Comparison of ENCODE assay signal across 8 mouse cellular contexts in genomic region chr9:97019231-97019630, GRCm38 (mm10). TPM values are rescaled to one million over a fixed set of nuclear protein-coding genes. Genes with fewer than 3 reads are reported as not detected.
DNase-seq lines count a peak whose midpoint lies in the region; ATAC-seq lines count a peak whose summit lies in the region.

No protein-coding gene starts in this region.

- peaks cover 24% of the 10 kb centered on the region for H3K4me1 ChIP-seq in lung, embryonic 16.5 days (replicated peaks; ENCODE audit: control insufficient read depth, insufficient read depth, low read length)
- peaks cover 11% of the 10 kb centered on the region for H3K4me1 ChIP-seq in forebrain, embryonic 11.5 days (replicated peaks; ENCODE audit: control insufficient read depth, insufficient read depth, low read length)
- peaks cover 52% of the 10 kb centered on the region for H3K4me1 ChIP-seq in limb, embryonic 10.5 days
- H3K4me1 ChIP-seq in stomach, embryonic 14.5 days (ENCODE audit: control insufficient read depth, insufficient read depth, low read length) = peaks cover 11% of the 10 kb centered on the region; the same call in 1 of the 2 replicates

- H3K36me3 ChIP-seq in lung, embryonic 16.5 days (ENCODE audit: control insufficient read depth, insufficient read depth, low read length) = no peaks in the 10 kb centered on the region
- no peaks in the 10 kb centered on the region for H3K36me3 ChIP-seq in forebrain, embryonic 11.5 days (ENCODE audit: control insufficient read depth, insufficient read depth, low read length)
- H3K36me3 ChIP-seq in limb, embryonic 10.5 days = peaks cover 6% of the 10 kb centered on the region; the same call in 1 of the 2 replicates
- no peaks in the 10 kb centered on the region for H3K36me3 ChIP-seq in stomach, embryonic 14.5 days (ENCODE audit: control insufficient read depth, insufficient read depth, low read length)

- peak overlapping the region; percentile 93 for H3K4me2 ChIP-seq in lung, embryonic 16.5 days (ENCODE audit: low read depth, low read length)
- peak overlapping the region; percentile 69 for H3K4me2 ChIP-seq in forebrain, embryonic 11.5 days (ENCODE audit: low read depth, low read length, severe bottlenecking)
- H3K4me2 ChIP-seq in stomach, embryonic 14.5 days (replicated peaks; ENCODE audit: low read depth, low read length) = peak overlapping the region; percentile 93

- 3% methylated on average over 11 of the region's 11 CpGs for WGBS in lung, embryonic 16.5 days
- under 1% methylated on average over 11 of the region's 11 CpGs for WGBS in forebrain, embryonic 11.5 days
- WGBS in limb, embryonic 10.5 days = 2% methylated on average over 11 of the region's 11 CpGs
- 2% methylated on average over 11 of the region's 11 CpGs for WGBS in stomach, embryonic 14.5 days

- H3K4me3 ChIP-seq in lung, embryonic 16.5 days (ENCODE audit: low read length) = peak overlapping the region; percentile 62
- peak overlapping the region; percentile 72 for H3K4me3 ChIP-seq in forebrain, embryonic 11.5 days (ENCODE audit: low read depth, low read length)
- peak overlapping the region; percentile 82 for H3K4me3 ChIP-seq in limb, embryonic 10.5 days
- peak overlapping the region; percentile 69 for H3K4me3 ChIP-seq in stomach, embryonic 14.5 days (ENCODE audit: low read depth, low read length)

- no peak for DNase-seq in lung, adult 18-20 months
- DNase-seq in forebrain, embryonic 11.5 days (ENCODE audit: low spot score) = peak; percentile 66
- no peak for DNase-seq in limb, embryonic 10.5 days (ENCODE audit: low spot score)
- no peak for DNase-seq in T-cell, adult 2 months (ENCODE audit: low spot score)
- DNase-seq in c-Kit-positive CD71-positive TER-119-positive erythroid progenitor cells, embryonic 14.5 days (ENCODE audit: low spot score) = no peak

- no peak for ATAC-seq in lung, embryonic 16.5 days (ENCODE audit: low read depth)
- peak; percentile 42 for ATAC-seq in forebrain, embryonic 11.5 days (replicated peaks; ENCODE audit: low FRiP score)
- ATAC-seq in stomach, embryonic 14.5 days (ENCODE audit: insufficient number of reproducible peaks, insufficient read depth, low FRiP score, low read depth) = 0 out of 2 replicates have a peak, but pooled peaks have one; percentile 1
- no peak for ATAC-seq in frontal cortex, adult (ENCODE audit: low TSS enrichment)

- peaks cover 7% of the 10 kb centered on the region; the same call in 1 of the 2 replicates for H3K27me3 ChIP-seq in lung, embryonic 16.5 days (ENCODE audit: control insufficient read depth, insufficient read depth, low read depth, low read length)
- no peaks in the 10 kb centered on the region for H3K27me3 ChIP-seq in forebrain, embryonic 11.5 days (ENCODE audit: control insufficient read depth, insufficient read depth, low read length)
- peaks cover 22% of the 10 kb centered on the region for H3K27me3 ChIP-seq in limb, embryonic 10.5 days (ENCODE audit: low read depth, poor library complexity, severe bottlenecking)
- no peaks in the 10 kb centered on the region for H3K27me3 ChIP-seq in stomach, embryonic 14.5 days (ENCODE audit: control insufficient read depth, insufficient read depth, low read length)

- peak overlapping the region; percentile 66 for H3K9ac ChIP-seq in lung, embryonic 16.5 days (ENCODE audit: low read length)
- peak overlapping the region; percentile 94 for H3K9ac ChIP-seq in forebrain, embryonic 11.5 days (ENCODE audit: low read length)
- H3K9ac ChIP-seq in stomach, embryonic 14.5 days (replicated peaks; ENCODE audit: low read depth, low read length) = no peak overlapping the region

- H3K9me3 ChIP-seq in lung, embryonic 16.5 days (ENCODE audit: control insufficient read depth, low read length) = no peaks in the 10 kb centered on the region
- no peaks in the 10 kb centered on the region for H3K9me3 ChIP-seq in forebrain, embryonic 11.5 days (ENCODE audit: control insufficient read depth, low read length)
- H3K9me3 ChIP-seq in limb, embryonic 10.5 days (replicated peaks) = no peaks in the 10 kb centered on the region
- no peaks in the 10 kb centered on the region for H3K9me3 ChIP-seq in stomach, embryonic 14.5 days (ENCODE audit: control insufficient read depth, low read depth, low read length)

- no peak overlapping the region for H3K27ac ChIP-seq in lung, embryonic 16.5 days (ENCODE audit: low read length)
- H3K27ac ChIP-seq in forebrain, embryonic 11.5 days (ENCODE audit: low read depth, low read length) = peak overlapping the region; percentile 98
- H3K27ac ChIP-seq in limb, embryonic 10.5 days = peak overlapping the region; percentile 97
- no peak overlapping the region for H3K27ac ChIP-seq in stomach, embryonic 14.5 days (ENCODE audit: low read length)

RNA-seq across cellular contexts. Expression of gene Spsb4, which starts 0.6 kb away (rescaled TPM):
- 7.7 and 8.8 TPM in 2 replicates for polyA plus RNA-seq in lung, embryonic 16.5 days (2015; fragmentation: Nextera tagmentation; extraction: Ambion mirVana)
- 81.8 and 84.6 TPM in 2 replicates for polyA plus RNA-seq in forebrain, embryonic 11.5 days (2014; fragmentation: Nextera tagmentation; extraction: Ambion mirVana)
- polyA plus RNA-seq in limb, embryonic 10.5 days (2016; fragmentation: Nextera tagmentation; extraction: Ambion mirVana) = 70.3 and 80.6 TPM in 2 replicates
- polyA plus RNA-seq in stomach, embryonic 14.5 days (2014; fragmentation: Nextera tagmentation; extraction: Ambion mirVana) = 19.9 and 23.4 TPM in 2 replicates

Comparison
In these comparisons a context has a peak if more than half of its experiments do, and no peak if none do; other contexts are left out.
1. ATAC-seq: peak in forebrain, embryonic 11.5 days (single experiment) and stomach, embryonic 14.5 days (single experiment); none in lung, embryonic 16.5 days (single experiment) and frontal cortex, adult (single experiment).
2. H3K27ac ChIP-seq: peak in forebrain, embryonic 11.5 days (single experiment) and limb, embryonic 10.5 days (single experiment); none in lung, embryonic 16.5 days (single experiment) and stomach, embryonic 14.5 days (single experiment).
3. Peak in every context shown above with its lines, with median percentiles within 50 percentile points of each other: H3K4me2 ChIP-seq and H3K4me3 ChIP-seq.